Mouse (Mus musculus) hindbrain, embryonic 11.5 days (tissue): ENCODE results near the gene Gm4307. TPM values are rescaled to one million over a fixed set of nuclear protein-coding genes. Genes with fewer than 3 reads are reported as not detected.

Experiments
- polyA plus RNA-seq: library from polyadenylated mRNA; unstranded; fragments of >200 nt; fragmentation: Nextera tagmentation; extraction: Ambion mirVana; gene quantifications from 2 replicates; pipeline ENCODE4 v1.2.1, GENCODE M21; 2014

Gene Gm4307
- polyA plus RNA-seq, 1 experiment from 2014 or later: not detected

Other genes with a start within 250 kb of the Gm4307 start
- not detected in 2 replicates for gene Gm4301, start 25.7 kb upstream of the Gm4307 start, polyA plus RNA-seq
- gene Gm4302, start 20.5 kb upstream of the Gm4307 start, polyA plus RNA-seq: not detected in 2 replicates
- gene Gm4303, start 15.4 kb upstream of the Gm4307 start, polyA plus RNA-seq: not detected in 2 replicates
- gene Gm4305, start 10.2 kb upstream of the Gm4307 start, polyA plus RNA-seq: not detected in 2 replicates
- gene Gm4312, start 21.2 kb downstream of the Gm4307 start, polyA plus RNA-seq: not detected in 2 replicates
- 19.2 and 20.0 TPM in 2 replicates for gene Tmtc3, start 126.0 kb downstream of the Gm4307 start, polyA plus RNA-seq
- gene Cep290, start 126.2 kb downstream of the Gm4307 start, polyA plus RNA-seq: 7.4 and 8.9 TPM in 2 replicates
- gene 4930430F08Rik, start 229.1 kb downstream of the Gm4307 start, polyA plus RNA-seq: 10.5 and 12.2 TPM in 2 replicates
- gene 1700017N19Rik, start 229.1 kb downstream of the Gm4307 start, polyA plus RNA-seq: not detected in 2 replicates